Mouse (Mus musculus): Measurements from ENCODE around the gene Prnd. TPM values are rescaled to one million over a fixed set of nuclear protein-coding genes. Genes with fewer than 3 reads are reported as not detected.
A peak's percentile ranks its signal among the peaks of the same experiment; 100 is the strongest.

Prnd gene
- total RNA-seq, 2 experiments from 2014 or later = 3.2 to 10.4 TPM

DNA sequence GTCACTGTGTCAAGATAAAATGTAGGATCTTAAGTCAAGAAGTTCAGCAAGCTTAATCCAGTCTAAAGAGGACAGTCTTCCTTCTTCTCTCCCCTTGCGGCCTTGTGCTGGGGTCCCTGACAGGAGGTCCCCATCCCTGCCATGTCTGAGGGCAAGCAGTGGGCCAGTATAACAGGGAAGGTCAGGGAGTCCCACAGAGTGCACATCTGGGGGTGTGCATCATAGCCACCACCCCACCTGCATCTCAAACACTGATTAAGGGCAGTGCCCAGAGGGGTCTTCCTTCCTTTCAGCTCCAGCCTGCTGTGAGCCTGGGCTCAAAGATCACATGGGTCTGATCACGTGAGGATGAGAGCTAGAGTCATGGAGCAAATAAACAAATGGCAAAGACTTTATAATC lies 11.0 kb downstream of the Prnd start:
- DNase-seq = no peak
- intact Hi-C loops (cut with DNase I) = no loop called here

DNA sequence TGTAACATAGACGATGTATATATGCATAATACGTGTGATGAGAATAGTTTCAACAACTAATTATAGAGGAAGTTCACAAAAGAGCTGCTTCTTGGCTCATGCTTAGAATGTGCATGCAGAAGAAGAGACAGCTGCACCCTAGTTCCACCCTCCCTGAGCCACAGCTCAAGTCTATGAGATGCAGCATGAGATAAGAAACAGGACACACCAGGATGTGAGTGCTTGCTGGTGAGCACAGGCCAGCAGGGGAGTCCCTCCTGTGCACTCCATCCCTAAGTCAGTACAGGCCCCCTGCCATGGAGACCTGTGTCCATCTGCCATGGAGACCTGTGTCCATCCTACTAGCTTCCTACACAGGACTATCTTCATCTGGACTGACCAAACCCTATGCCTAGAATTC lies 19.9 kb downstream of the Prnd start:
- intact Hi-C loops (cut with DNase I) = no loop called here
- no peak for DNase-seq

DNA sequence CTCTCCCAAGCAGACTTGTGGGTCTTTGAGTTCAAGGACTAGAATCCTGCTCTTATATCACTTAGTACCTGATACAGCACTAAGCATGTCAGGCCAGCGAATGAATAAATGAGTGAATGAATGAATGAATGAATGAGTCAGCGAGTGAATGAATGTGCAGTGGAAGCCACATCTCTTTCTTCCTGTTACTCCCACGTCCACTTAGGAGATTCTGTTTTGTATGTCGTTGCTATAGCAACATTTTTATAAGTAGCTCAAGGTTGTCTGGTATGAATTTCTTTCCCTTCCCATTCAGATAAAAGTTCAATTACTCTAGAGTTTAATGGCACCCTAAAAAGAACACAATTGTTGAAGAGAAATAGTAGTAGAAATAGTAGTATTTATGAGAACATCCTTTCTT lies 20.4 kb downstream of the Prnd start:
- DNase-seq = no peak
- intact Hi-C loops (cut with DNase I) = no loop called here

DNA sequence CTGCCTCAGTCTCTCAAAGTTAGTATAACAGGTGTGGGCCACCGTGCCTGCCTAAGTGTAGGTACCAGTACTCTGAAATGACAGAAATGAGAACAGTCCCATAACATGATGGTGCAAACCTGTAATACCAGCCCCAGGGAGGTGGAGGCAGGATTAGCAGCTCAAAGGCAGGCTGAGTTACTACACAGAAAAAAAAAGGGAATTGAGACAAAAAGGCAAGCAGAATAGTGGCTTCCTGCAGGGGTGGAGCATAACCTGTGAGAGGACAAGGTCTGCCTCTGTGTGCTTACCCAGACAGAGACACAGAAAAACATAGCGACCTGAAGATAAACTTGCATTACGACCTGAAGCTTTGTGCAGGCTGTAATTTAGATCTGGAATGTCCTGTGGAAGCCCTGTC lies 26.0 kb downstream of the Prnd start:
- DNase-seq = no peak
- intact Hi-C loops (cut with DNase I) = no loop called here

- intact Hi-C loops (cut with DNase I) = loop anchor here (10.0 kb wide), 1 partner anchor 504 kb away; no protein-coding TSS in a partner anchor
- peak; percentile 50 to 53 for DNase-seq
Observed at GRCm38 (mm10) chr2:131980866-131981265, 30.2 kb downstream of the Prnd start.

- peak; percentile 62 to 79 for DNase-seq
- intact Hi-C loops (cut with DNase I) = loop anchor here (1.0 to 10.0 kb wide), 5 partner anchors 46 to 502 kb away; no protein-coding TSS in a partner anchor
Observed at GRCm38 (mm10) chr2:131982546-131983196, 32.0 kb downstream of the Prnd start.

GRCm38 (mm10) chr2:131987950-131988349 lies 37.3 kb downstream of the Prnd start:
- DNase-seq = no peak
- intact Hi-C loops (cut with DNase I) = loop anchor here (10.0 kb wide), 1 partner anchor 497 kb away; no protein-coding TSS in a partner anchor

- DNase-seq = no peak
Observed at GRCm38 (mm10) chr2:131988550-131988949, 37.9 kb downstream of the Prnd start.

DNA sequence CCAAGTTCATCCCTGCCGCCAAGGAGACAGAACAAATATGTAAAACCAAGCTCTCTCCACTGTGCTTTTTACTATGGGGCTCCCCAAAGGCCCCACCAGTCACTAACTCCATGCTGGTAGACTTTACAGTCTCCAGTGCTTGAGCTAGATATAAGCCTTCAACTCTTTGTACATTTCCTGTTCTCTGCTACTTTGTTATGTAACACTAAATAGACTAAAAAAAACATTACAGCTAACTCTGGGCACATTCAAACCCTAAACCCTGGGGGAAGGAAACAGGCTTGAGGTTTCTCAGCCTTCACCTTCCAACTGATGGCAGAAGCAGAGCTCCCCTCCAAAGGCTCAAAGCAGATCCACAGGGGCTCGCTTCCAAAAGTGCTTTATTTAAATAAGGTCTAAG lies 41.8 kb downstream of the Prnd start:
- intact Hi-C loops (cut with DNase I) = no loop called here
- DNase-seq = no peak

More at GRCm38 (mm10) chr2:131988550-131988949, 37.9 kb downstream of the Prnd start:
- intact Hi-C loops (cut with DNase I) = loop anchor here (10.0 kb wide), 1 partner anchor 496 kb away; no protein-coding TSS in a partner anchor

DNA sequence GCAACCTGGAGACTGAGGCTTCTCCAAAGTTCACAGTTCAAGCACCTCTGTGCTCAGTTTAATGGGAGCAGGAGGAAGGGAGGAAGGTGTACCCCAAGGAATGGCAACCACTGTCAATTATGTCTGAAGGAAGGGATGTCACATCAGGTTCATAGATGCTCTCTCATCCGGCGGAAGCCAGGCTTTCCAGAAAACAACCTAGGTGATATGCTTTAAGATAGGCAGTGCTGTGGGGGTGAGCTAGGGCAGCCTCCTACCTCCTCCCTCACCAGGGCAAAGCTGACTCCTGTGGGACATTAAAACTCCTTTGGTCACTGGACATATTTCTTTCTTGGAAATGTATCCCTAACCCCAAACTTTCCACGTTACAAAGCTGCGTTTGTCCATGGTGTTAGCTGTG lies 42.5 kb downstream of the Prnd start:
- DNase-seq = no peak
- intact Hi-C loops (cut with DNase I) = no loop called here

GRCm38 (mm10) chr2:131993563-131994088 lies 43.0 kb downstream of the Prnd start:
- DNase-seq = no peak
- intact Hi-C loops (cut with DNase I) = no loop called here

DNA sequence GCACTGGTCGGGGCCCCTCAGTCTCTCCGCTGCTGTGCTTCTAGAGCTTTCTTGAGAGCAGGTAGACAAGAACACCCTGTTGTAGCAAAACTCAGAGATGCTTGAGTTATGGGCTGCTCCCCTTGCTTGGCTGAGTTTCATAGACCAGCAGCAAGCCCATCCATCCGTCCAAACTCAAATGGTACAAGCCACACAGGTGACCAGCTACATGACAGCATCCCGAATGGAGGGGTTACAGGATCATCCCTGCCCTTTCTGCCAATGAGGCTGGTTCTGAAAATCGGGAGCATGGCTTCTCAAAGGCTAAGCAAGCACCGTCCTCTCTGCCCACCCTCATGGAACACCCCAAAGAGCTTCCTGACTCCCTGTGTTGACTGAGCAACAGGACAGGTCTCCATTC lies 44.3 kb downstream of the Prnd start:
- no peak for DNase-seq
- intact Hi-C loops (cut with DNase I) = no loop called here

- no peak for DNase-seq
- intact Hi-C loops (cut with DNase I) = no loop called here
Observed at GRCm38 (mm10) chr2:131995742-131996141, 45.1 kb downstream of the Prnd start.

DNA sequence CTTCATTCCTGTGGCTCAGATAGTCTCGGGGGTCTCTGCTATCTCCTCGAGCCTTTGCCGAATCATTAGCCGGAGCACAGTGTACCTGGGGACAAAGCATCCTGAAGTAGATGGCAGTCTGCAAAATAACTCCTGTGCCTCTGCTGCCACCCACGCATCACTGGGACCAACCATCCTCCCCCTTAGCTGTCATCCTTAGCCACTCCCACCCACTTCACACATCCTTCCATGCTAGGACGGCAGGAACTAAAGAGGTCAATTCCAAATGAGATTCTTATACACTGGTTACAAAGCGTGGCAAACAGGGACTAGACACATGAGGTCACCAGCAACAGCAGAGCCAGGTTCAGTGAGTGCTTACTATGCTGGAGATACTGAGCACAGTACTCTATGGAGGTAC lies 45.7 kb downstream of the Prnd start:
- intact Hi-C loops (cut with DNase I) = no loop called here
- no peak for DNase-seq

- DNase-seq = no peak
Observed at GRCm38 (mm10) chr2:131997356-131997755, 46.7 kb downstream of the Prnd start.

DNA sequence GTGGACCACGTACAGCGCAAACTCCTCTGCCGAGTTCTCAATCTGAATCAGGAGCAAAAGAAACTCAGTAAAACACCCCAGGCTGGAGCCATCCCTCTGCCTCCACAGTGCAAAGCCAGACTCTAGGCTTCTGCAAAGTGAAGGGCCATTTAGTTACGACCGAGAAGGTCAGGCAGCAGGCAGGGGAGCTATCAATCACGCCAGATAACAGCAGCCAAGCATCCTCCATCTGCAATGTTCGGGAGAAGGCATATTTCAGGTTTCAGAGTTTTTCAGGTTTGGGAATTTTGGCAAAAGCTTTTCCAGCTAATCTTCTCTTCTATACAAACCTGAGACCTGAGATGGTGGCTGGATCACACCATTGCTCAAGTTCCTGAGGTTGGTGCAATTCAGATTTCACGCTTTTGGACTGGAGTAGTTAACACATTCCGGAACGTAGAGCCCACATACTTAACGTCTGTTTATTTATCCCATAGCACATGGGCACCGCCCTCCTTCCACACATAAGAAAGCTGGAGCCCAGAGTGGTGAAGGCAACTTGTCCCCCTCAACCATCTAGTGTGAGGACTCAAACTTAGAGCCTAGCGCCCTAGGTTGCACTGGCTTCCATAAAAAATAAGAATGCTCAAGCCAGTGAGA lies 51.2 kb downstream of the Prnd start:
- no peak for DNase-seq
- intact Hi-C loops (cut with DNase I) = no loop called here

More at GRCm38 (mm10) chr2:131997356-131997755, 46.7 kb downstream of the Prnd start:
- intact Hi-C loops (cut with DNase I) = no loop called here

DNA sequence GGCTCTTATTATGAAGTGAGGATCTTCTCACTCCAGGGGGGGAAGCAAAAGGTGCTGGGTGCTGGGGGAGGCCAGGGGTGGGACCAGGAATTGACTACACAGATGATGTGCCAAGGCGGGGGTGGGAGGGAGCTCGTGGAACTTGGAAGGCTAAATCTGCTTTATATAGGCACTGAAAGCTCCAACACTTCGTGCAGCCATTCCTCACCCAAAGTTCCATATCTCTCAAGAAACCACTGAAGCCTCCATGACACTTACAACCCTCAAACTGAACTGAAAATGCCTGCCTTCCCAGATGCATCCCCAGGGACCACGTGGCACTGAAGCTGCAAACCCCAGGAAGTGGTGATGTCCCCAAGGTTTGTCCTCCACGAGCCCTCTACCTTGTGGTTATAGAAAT lies 53.3 kb downstream of the Prnd start:
- DNase-seq = no peak
- intact Hi-C loops (cut with DNase I) = no loop called here

DNA sequence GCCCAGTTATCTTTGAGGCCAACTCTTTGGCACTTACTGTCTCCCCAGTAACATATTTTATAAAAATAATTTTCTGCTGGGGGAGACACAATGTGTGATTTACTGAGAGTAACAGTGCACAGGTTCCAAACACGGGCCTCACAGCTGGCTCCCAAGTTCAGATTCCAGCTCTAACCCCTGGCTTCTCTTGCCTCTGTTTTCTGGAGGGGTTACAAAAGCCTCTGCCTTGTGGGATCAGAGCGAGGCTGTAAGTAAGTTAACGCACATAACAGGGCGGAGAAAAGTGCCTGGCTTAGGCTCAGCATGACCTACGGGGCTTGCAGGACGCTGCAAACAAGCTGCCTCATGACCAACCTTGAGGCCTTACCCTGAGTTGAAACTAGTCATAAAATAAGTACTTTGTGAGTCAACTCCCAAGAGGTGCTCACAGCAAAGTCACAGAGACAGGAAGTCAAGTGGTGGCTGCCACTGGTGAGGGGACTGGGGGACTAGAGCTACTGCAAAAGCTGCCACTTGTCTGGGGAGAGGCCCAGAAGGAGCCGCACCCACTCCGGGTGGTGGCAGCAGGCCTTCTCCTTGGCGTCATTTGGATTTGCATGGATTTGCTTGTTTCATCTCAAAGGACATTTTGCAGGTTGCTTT lies 54.0 kb downstream of the Prnd start:
- DNase-seq = no peak
- intact Hi-C loops (cut with DNase I) = no loop called here

DNA sequence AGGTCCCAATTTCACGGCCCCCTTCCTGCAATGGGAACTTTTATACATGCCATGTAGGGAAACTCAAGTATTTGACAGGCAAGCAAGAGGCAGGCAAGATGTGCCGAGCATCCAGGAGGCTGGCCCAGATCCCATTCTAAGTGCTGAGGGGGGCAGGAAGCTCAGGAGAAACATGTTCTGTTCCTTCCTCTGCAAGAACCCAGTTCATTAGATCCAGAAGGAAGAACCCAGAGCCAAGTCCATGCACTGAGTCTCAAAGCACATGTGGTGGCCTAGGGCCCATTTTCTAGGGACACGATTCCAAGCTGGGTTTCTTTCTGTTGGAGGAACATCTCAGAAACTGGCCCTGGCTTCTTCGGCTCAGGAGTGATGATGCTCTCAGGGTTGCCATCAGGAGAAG lies 54.8 kb downstream of the Prnd start:
- intact Hi-C loops (cut with DNase I) = no loop called here
- DNase-seq = peak in 1 of 2 experiments; percentile 23
